Mouse (Mus musculus) testis, postnatal 14 days (tissue): Measurements from ENCODE around the gene Sh2d3c.

Source experiments
- DNase-seq: peaks from one replicate; pipeline ENCODE4 v3.0.0; 2021; ENCODE audit warnings: low spot score

The Sh2d3c gene

GRCm38 (mm10) chr2:32724832-32725790 is 4.3 kb downstream of the Sh2d3c start:
- no peak for DNase-seq

- peak; percentile 91 for DNase-seq
These were observed 6.6 kb downstream of the Sh2d3c start for GRCm38 (mm10) chr2:32727435-32727834.

- DNase-seq = no peak
These were observed 7.6 kb downstream of the Sh2d3c start for GRCm38 (mm10) chr2:32728463-32728862.

GRCm38 (mm10) chr2:32729547-32729946 is 8.7 kb downstream of the Sh2d3c start:
- DNase-seq = no peak

GRCm38 (mm10) chr2:32730854-32731253 is 10.0 kb downstream of the Sh2d3c start:
- no peak for DNase-seq

- DNase-seq = no peak
These were observed 11.1 kb downstream of the Sh2d3c start for GRCm38 (mm10) chr2:32731911-32732310.

- no peak for DNase-seq
These were observed 11.8 kb downstream of the Sh2d3c start for GRCm38 (mm10) chr2:32732695-32733094.

- DNase-seq = no peak
These were observed 13.6 kb downstream of the Sh2d3c start for GRCm38 (mm10) chr2:32734480-32734879.

GRCm38 (mm10) chr2:32734933-32735332 is 14.1 kb downstream of the Sh2d3c start:
- DNase-seq = no peak

- DNase-seq = no peak
These were observed 15.5 kb downstream of the Sh2d3c start for GRCm38 (mm10) chr2:32736306-32736829.

- no peak for DNase-seq
These were observed 16.2 kb downstream of the Sh2d3c start for GRCm38 (mm10) chr2:32737008-32737407.

GRCm38 (mm10) chr2:32739311-32739710 is 18.5 kb downstream of the Sh2d3c start:
- DNase-seq = no peak

GRCm38 (mm10) chr2:32740916-32741272 is 20.0 kb downstream of the Sh2d3c start, which contains the start of gene 6330409D20Rik:
Gene 6330409D20Rik, minus strand, starts transcription at chr2:32741016.
- DNase-seq = no peak

GRCm38 (mm10) chr2:32741273-32742172 is 20.7 kb downstream of the Sh2d3c start:
- DNase-seq = no peak

- DNase-seq = no peak
These were observed 21.3 kb downstream of the Sh2d3c start for GRCm38 (mm10) chr2:32742173-32742531.

GRCm38 (mm10) chr2:32744272-32744982 is 23.6 kb downstream of the Sh2d3c start:
- DNase-seq = no peak

GRCm38 (mm10) chr2:32749082-32749481 is 28.2 kb downstream of the Sh2d3c start:
- no peak for DNase-seq

GRCm38 (mm10) chr2:32750199-32750598 is 29.3 kb downstream of the Sh2d3c start:
- no peak for DNase-seq

GRCm38 (mm10) chr2:32750887-32751664 is 30.2 kb downstream of the Sh2d3c start:
- peak; percentile 62 for DNase-seq

- no peak for DNase-seq
These were observed 30.8 kb downstream of the Sh2d3c start for GRCm38 (mm10) chr2:32751665-32752033.

GRCm38 (mm10) chr2:32752181-32752580 is 31.3 kb downstream of the Sh2d3c start:
- no peak for DNase-seq
